Mouse (Mus musculus): ENCODE measurements around the gene Tmub1. TPM values are rescaled to one million over a fixed set of nuclear protein-coding genes. Genes with fewer than 3 reads are reported as not detected.
A peak's percentile ranks its signal among the peaks of the same experiment; 100 is the strongest.

The Tmub1 gene
- polyA plus RNA-seq, 1 experiment from 2014 or later = 5.1 TPM

DNA sequence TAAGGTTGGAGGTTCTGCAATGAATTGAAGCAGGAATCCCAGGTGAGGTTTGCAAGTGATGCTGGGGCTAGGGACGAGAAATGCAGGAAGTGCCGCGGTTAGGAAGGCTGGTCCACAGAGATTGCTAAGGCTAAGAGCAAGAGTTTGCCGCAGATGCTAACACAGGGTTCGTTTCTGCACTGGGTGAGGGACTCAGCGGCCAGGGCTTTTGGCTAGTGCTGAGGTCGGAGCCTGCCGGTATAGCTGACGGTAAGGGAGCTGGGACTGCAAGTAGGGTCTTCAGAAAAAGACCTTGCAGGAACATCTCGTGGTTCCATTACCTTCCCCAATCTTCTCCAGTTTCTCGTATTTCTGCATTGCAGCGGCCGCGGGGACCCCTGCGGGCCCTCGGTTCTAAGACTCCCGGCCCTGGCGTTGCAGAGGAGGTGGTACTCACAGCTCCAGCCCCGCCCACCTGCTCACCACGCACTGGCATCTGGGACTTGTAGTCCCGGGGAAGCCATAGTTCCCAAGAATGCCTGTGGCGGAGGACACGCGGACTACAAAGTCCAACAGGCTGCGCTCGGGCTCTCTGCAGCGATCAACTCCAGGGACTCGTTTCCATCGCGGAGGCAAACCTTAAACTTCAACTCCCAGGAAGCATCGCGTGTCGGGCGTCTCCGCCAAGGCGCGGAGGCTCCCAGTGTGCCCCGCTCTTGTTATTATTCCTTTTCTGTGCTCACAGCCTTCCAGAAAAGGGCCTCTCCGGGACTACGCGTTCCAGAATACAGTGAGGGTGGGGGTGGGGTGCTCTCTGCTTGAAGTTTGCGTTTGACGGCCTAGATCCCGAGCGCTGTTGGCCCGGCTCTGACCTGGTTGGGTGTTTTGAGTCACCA, 24.3 kb downstream of the Tmub1 start, which contains the start of the genes Cdk5 and Slc4a2:
Gene Cdk5, minus strand, starts transcription at position 402 of the 875 bp plus-strand sequence.
Gene Slc4a2, plus strand, starts transcription at position 709 of the 875 bp plus-strand sequence.
- H3K4me1 ChIP-seq (replicated peaks) = peaks cover 49% of the 10 kb centered on the region
- peak within 1 kb of the TSS; percentile 92 for H3K27ac ChIP-seq (replicated peaks)
- peaks cover 16% of the 10 kb centered on the region for H3K27me3 ChIP-seq
- ATAC-seq (ENCODE audit: insufficient read depth) = peak; percentile 88
- peak within 1 kb of the TSS; percentile 73 for H3K4me3 ChIP-seq (replicated peaks)
- H3K9ac ChIP-seq = peak within 1 kb of the TSS; percentile 80
- H3K4me2 ChIP-seq = peak within 1 kb of the TSS; percentile 93
- H3K9me3 ChIP-seq (replicated peaks) = no peaks in the 10 kb centered on the region
- under 1% methylated on average over 46 of the region's 46 CpGs for WGBS (ENCODE audit: insufficient replicate concordance)
- H3K36me3 ChIP-seq (replicated peaks) = 0 out of 2 replicates have a peak, but pooled peaks cover 8% of the 10 kb centered on the region

DNA sequence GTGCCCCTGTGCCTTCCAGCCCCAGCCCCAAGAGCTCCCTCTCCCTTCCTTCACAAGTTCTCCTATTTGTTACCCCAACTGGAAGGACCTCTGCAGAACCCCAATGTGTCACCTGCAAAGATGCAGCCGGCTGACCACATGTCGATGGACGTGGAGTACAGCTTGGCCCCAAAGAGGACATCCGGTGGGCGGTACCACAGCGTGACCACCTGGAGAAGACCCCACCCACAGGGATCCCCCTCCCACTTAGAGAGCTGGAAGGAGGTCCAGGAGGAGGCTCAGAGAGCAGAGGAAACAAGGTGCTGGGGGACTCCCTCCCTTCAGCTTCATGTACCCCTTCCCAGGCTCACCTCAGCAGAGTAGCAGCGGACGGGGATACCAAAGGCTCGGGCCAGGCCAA, 27.3 kb downstream of the Tmub1 start:
- Histone ChIP-seq H3K9me3 (replicated peaks) (no peaks in the 10 kb centered on the region), H3K27me3 (0 out of 2 replicates have a peak, but pooled peaks cover 6% of the 10 kb centered on the region), H3K27ac (replicated peaks) (no peak overlapping the region), H3K36me3 (replicated peaks) (0 out of 2 replicates have a peak, but pooled peaks cover 9% of the 10 kb centered on the region), H3K4me2 (no peak overlapping the region), H3K9ac (no peak overlapping the region), H3K4me3 (replicated peaks) (no peak overlapping the region), H3K4me1 (replicated peaks) (peaks cover 19% of the 10 kb centered on the region)
- WGBS (ENCODE audit: insufficient replicate concordance) = 78% methylated on average over 9 of the region's 9 CpGs
- ATAC-seq (ENCODE audit: insufficient read depth) = no peak

DNA sequence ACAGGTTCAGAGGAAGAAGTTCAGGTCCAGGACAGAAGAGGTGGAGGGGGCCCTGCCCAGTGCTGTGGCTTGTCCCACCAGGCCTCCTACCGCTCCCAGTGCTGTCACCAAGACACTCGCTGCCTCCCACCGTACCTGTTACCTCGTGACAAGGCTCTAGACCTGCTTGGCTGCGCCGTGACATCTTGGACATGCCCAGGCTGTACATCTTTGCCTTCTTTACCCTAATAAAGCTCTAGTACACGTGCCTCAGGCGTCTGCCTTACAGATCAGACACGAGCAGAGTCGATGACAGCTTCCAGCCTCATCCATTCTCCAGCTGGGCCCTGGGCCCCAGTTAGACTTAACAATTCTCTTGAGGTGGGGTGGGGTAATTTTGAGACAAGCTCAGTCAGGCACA, 30.1 kb downstream of the Tmub1 start:
- Histone ChIP-seq H3K4me1 (replicated peaks) (peaks cover 2% of the 10 kb centered on the region), H3K27me3 (peaks cover 32% of the 10 kb centered on the region), H3K27ac (replicated peaks) (no peak overlapping the region), H3K9me3 (replicated peaks) (no peaks in the 10 kb centered on the region), H3K9ac (no peak overlapping the region), H3K36me3 (replicated peaks) (0 out of 2 replicates have a peak, but pooled peaks cover 9% of the 10 kb centered on the region), H3K4me3 (replicated peaks) (no peak overlapping the region), H3K4me2 (no peak overlapping the region)
- WGBS (ENCODE audit: insufficient replicate concordance) = 80% methylated on average over 10 of the region's 10 CpGs
- no peak for ATAC-seq (ENCODE audit: insufficient read depth)

DNA sequence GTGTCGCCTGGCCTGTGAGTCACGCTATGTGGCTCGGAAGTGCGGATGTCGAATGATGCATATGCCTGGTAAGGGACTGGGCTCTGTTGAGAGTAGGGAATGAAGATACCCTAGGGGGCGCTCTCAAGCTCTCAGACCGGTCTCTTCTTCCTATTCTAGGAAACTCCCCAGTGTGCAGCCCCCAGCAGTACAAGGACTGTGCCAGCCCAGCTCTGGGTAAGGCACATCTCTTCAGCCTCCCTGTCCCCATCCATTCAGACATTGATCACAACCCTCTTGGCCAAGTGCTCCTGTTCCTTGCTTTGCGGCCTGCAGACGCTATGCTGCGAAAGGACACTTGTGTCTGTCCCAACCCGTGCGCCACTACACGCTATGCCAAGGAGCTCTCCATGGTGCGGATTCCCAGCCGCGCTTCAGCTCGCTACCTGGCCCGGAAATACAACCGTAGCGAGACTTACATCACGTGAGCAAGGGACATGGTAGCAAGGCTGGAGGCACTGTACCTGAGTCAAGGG, 31.4 kb downstream of the Tmub1 start:
- Histone ChIP-seq H3K9ac (no peak overlapping the region), H3K4me1 (replicated peaks) (no peaks in the 10 kb centered on the region), H3K27ac (replicated peaks) (no peak overlapping the region), H3K36me3 (replicated peaks) (0 out of 2 replicates have a peak, but pooled peaks cover 9% of the 10 kb centered on the region), H3K27me3 (peaks cover 32% of the 10 kb centered on the region), H3K9me3 (replicated peaks) (no peaks in the 10 kb centered on the region), H3K4me2 (no peak overlapping the region), H3K4me3 (replicated peaks) (no peak overlapping the region)
- peak; percentile 45; the same call in 1 of the 2 replicates for ATAC-seq (ENCODE audit: insufficient read depth)
- WGBS (ENCODE audit: insufficient replicate concordance) = 6% methylated on average over 21 of the region's 21 CpGs

DNA sequence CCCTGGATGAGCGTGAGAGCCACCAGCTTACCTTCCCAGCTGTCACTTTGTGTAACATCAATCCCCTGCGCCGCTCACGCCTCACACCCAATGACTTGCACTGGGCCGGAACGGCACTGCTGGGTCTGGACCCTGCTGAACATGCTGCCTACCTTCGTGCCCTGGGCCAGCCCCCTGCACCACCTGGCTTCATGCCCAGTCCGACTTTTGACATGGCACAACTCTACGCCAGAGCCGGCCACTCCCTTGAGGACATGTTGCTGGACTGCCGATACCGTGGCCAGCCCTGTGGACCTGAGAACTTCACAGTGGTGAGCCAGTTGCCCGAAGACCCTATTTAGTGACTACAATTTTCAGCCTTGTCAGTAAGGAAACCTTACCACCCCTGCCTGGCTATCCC, 33.7 kb downstream of the Tmub1 start:
- Histone ChIP-seq H3K4me1 (replicated peaks) (no peaks in the 10 kb centered on the region), H3K4me3 (replicated peaks) (no peak overlapping the region), H3K9ac (no peak overlapping the region), H3K27me3 (peaks cover 32% of the 10 kb centered on the region), H3K9me3 (replicated peaks) (no peaks in the 10 kb centered on the region), H3K27ac (replicated peaks) (no peak overlapping the region), H3K36me3 (replicated peaks) (0 out of 2 replicates have a peak, but pooled peaks cover 6% of the 10 kb centered on the region), H3K4me2 (no peak overlapping the region)
- WGBS (ENCODE audit: insufficient replicate concordance) = 76% methylated on average over 13 of the region's 13 CpGs
- ATAC-seq (ENCODE audit: insufficient read depth) = no peak

DNA sequence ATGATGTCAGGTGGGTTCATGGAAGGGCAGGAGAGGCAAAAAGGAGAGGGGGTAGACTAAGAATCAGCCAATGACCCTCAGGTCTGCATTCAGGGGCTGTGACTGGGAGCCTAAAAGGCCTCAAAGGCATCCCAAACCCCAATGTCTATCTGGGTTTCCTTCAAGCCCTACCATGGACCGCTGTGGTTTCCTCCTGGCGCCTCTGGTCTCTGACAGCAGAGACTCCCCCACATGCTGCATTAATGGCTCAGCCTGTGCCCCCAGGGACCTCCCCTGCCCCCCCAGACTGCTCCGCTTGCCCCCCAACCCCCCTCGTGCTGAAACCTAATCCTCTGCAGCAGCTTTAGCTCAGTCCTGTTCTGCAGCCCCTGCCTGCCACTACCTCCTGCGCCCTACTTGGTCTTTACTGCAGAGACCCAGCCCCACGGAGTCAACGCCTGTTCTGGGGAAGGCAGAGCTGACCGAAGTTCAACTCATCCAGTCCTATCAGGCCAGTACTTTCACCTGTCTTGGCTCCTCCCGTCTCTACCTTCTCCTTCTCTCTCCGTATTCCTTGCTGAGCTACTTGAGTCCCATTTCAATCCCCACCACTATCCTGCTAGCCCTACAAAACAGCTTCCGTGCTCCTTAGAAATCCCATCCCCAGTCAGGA, 34.5 kb downstream of the Tmub1 start, which contains the start of gene Asic3:
Gene Asic3, plus strand, starts transcription at position 351 of the 652 bp plus-strand sequence.
- no peak for ATAC-seq (ENCODE audit: insufficient read depth)
- Histone ChIP-seq H3K9me3 (replicated peaks) (no peaks in the 10 kb centered on the region), H3K4me1 (replicated peaks) (no peaks in the 10 kb centered on the region), H3K27me3 (peaks cover 32% of the 10 kb centered on the region), H3K36me3 (replicated peaks) (no peaks in the 10 kb centered on the region), H3K27ac (replicated peaks) (no peak within 1 kb of the TSS), H3K4me2 (no peak within 1 kb of the TSS), H3K4me3 (replicated peaks) (no peak within 1 kb of the TSS), H3K9ac (no peak within 1 kb of the TSS)
- whole genome bisulfite sequencing (ENCODE audit: insufficient replicate concordance) = 29% methylated on average over 11 of the region's 11 CpGs

DNA sequence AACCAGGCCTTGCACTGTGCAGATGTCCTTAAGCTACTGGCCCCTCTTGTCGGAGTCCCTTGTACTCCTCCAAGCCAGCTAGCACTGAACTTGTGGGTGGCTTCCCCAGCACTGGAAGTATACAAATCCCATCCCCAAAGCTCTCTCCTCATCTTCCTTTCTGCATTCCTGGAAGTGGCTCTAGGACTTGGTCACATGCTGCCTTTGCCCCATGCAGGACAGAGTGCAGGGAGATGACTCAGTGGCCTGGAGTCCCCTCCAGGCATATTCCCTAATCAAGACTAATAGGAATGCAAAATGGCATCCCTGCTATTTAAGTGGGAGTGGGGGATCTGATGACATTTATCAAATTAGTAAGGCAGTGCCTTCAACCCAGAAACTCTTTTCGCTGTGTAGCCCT, 35.6 kb downstream of the Tmub1 start:
- WGBS (ENCODE audit: insufficient replicate concordance) = 56% methylated on average over 2 of the region's 2 CpGs
- H3K9me3 ChIP-seq (replicated peaks) = no peaks in the 10 kb centered on the region
- ATAC-seq (ENCODE audit: insufficient read depth) = no peak
- H3K36me3 ChIP-seq (replicated peaks) = no peaks in the 10 kb centered on the region
- no peak overlapping the region for H3K4me2 ChIP-seq
- H3K4me1 ChIP-seq (replicated peaks) = no peaks in the 10 kb centered on the region
- no peak overlapping the region for H3K9ac ChIP-seq
- H3K27me3 ChIP-seq = peaks cover 32% of the 10 kb centered on the region
- no peak overlapping the region for H3K27ac ChIP-seq (replicated peaks)
- no peak overlapping the region for H3K4me3 ChIP-seq (replicated peaks)

DNA sequence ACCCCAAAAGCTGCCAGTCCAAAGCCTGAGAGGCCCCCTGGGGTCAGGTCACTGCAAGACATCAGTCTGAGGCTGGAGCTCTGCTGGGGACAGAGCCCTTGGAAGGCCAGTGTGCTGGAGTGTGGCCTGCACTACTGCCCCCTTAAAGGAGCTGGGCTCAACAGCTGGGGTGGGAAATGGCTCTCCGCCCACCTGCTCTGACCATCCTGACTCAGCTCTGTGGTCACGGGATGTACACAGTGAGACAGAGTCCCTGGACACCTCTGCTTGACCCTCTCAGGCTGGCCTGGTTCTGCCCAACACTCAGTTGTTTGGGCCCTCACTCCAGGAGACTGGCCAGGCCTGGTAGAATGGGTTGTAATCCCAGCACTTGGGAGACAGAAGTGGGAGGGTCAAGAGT, 38.2 kb downstream of the Tmub1 start:
- no peak overlapping the region for H3K4me2 ChIP-seq
- H3K4me3 ChIP-seq (replicated peaks) = no peak overlapping the region
- H3K9ac ChIP-seq = no peak overlapping the region
- H3K27me3 ChIP-seq = peaks cover 19% of the 10 kb centered on the region
- H3K4me1 ChIP-seq (replicated peaks) = peaks cover 9% of the 10 kb centered on the region
- 65% methylated on average over 2 of the region's 2 CpGs for WGBS (ENCODE audit: insufficient replicate concordance)
- H3K27ac ChIP-seq (replicated peaks) = no peak overlapping the region
- no peak for ATAC-seq (ENCODE audit: insufficient read depth)
- H3K9me3 ChIP-seq (replicated peaks) = no peaks in the 10 kb centered on the region
- H3K36me3 ChIP-seq (replicated peaks) = no peaks in the 10 kb centered on the region

DNA sequence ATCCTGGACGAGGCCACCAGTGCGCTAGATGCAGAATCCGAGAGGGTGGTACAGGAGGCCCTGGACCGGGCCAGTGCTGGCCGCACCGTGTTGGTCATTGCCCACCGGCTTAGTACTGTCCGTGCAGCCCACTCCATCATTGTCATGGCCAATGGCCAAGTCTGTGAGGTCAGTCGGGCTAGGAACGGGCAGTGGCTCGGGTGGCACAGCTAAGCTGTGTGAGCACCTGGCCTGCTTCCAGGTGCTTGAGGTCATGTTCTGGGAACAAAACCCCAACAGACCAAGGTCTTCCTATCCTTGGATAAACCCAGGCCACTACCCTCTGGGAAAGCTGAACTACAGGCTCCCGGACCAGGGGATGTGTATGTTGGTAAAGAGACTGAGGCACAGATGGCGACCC, 39.0 kb downstream of the Tmub1 start:
- H3K9me3 ChIP-seq (replicated peaks) = no peaks in the 10 kb centered on the region
- H3K27me3 ChIP-seq = peaks cover 11% of the 10 kb centered on the region
- no peak for ATAC-seq (ENCODE audit: insufficient read depth)
- no peaks in the 10 kb centered on the region for H3K36me3 ChIP-seq (replicated peaks)
- H3K27ac ChIP-seq (replicated peaks) = no peak overlapping the region
- H3K4me3 ChIP-seq (replicated peaks) = no peak overlapping the region
- 82% methylated on average over 13 of the region's 13 CpGs for WGBS (ENCODE audit: insufficient replicate concordance)
- no peak overlapping the region for H3K9ac ChIP-seq
- H3K4me2 ChIP-seq = no peak overlapping the region
- H3K4me1 ChIP-seq (replicated peaks) = peaks cover 16% of the 10 kb centered on the region

DNA sequence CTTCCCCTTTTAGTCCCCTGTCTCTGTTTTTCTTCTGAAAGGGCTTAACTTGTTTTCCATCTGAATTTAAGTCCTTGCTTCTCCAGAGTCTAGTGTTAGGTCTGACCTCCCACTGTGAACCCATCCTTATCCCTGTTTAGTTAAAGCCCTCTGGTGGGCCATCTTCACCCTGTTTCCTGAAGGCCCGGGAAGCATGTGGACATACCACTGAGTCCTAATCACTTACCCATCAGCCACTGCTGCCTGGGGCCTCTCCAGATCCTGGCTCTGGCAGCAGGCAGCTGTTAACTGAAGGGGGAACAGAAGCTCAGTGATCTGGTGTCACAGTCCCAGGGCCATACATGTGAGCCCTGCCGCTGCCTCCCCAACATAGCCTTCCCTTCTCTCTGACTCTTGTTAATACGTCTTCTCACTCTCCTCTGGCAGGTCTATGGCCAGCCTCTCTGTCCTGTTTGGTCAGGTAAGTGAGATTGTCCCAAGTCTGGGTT, 42.2 kb downstream of the Tmub1 start:
- Histone ChIP-seq H3K9ac (no peak overlapping the region), H3K27ac (replicated peaks) (no peak overlapping the region), H3K4me3 (replicated peaks) (no peak overlapping the region), H3K9me3 (replicated peaks) (no peaks in the 10 kb centered on the region), H3K27me3 (no peaks in the 10 kb centered on the region), H3K4me2 (no peak overlapping the region), H3K36me3 (replicated peaks) (peaks cover 16% of the 10 kb centered on the region), H3K4me1 (replicated peaks) (peaks cover 16% of the 10 kb centered on the region)
- no peak for ATAC-seq (ENCODE audit: insufficient read depth)
- WGBS (ENCODE audit: insufficient replicate concordance) = 60% methylated on average over 3 of the region's 3 CpGs

Measured in liver, embryonic 15.5 days (tissue).